Mouse (Mus musculus) spleen, adult 2 months (tissue): ENCODE data around the gene Hectd4.

Source experiments
- CTCF ChIP-seq: fragments of 200-500 bp; IDR thresholded peaks from 2 replicates; pipeline ENCODE4 v1.5.1; 2011; ENCODE audit warnings: mild to moderate bottlenecking, inconsistent platforms; ENCODE audit not compliant: insufficient read depth, insufficient read length, insufficient replicate concordance; ENCODE audit errors: extremely low read depth
- POLR2A ChIP-seq: fragments of 200-500 bp; IDR thresholded peaks from 2 replicates; pipeline ENCODE4 v1.6.1; 2011; ENCODE audit warnings: low read depth, low read length, inconsistent platforms

DNA sequence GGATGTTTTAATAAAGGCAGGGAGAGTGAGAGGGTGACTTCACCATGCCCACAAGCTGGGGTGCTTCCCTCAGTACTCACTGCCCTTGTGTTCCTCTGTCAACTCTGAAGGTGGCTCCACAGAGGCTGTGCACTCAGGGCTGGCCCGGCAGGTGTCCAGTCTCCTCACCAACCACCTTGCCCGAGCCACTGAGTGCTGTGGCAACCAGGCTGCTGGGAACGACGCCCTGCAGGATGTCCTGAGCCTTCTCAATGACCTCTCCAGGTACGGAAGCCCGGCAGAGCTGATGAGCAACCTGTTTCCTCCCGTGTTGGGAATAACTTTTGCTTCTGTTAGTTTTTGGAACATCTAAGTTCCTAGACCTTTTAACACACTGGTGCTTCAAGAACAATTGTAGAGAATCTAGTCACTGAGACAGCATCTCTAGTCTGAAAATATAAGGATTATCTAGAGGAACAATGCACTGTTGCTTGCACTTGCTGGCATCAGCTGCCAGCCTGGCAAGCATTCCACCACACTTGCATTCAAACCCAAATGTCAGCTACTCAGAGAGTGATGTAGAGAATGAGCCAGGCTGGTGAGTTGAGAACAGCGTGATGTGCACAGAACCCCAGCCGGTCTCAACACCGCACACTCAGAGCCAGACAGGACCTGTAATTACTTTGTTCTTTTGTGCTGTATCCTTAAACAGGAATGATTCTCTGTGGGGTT lies 93.9 kb downstream of the Hectd4 start:
- TF ChIP-seq CTCF, result no peak
- no peak for TF ChIP-seq POLR2A
